Mouse (Mus musculus): Measurements from ENCODE around the gene Olfr55. TPM values are rescaled to one million over a fixed set of nuclear protein-coding genes. Genes with fewer than 3 reads are reported as not detected.
"Not testable (repeated sequence)": the region's sequence is repeated elsewhere in the genome, so short reads cannot be mapped to it uniquely, and the experiment has no call there.

Gene Olfr55
- total RNA-seq (2021), result not detected

GRCm38 (mm10) chr17:33168147-33168546 lies at the start of gene Olfr55:
Olfr55 (plus strand) TSS chr17:33168447.
- DNase-seq (ENCODE audit: low spot score in 2 of 2); intact Hi-C loops (cut with DNase I): not testable (repeated sequence)

- intact Hi-C loops (cut with DNase I), result no loop called here
- DNase-seq (ENCODE audit: low spot score in 2 of 2), result no peak
Measured at GRCm38 (mm10) chr17:33124546-33124945, 43.7 kb upstream of the Olfr55 start.

- intact Hi-C loops (cut with DNase I), result no loop called here
- peak in 1 of 2 experiments; percentile 30 for DNase-seq (ENCODE audit: low spot score in 2 of 2)
Measured at GRCm38 (mm10) chr17:33126257-33126656, 42.0 kb upstream of the Olfr55 start.

- intact Hi-C loops (cut with DNase I), result no loop called here
Measured at GRCm38 (mm10) chr17:33139261-33139820, 28.9 kb upstream of the Olfr55 start, which contains the start of gene Morc2b. Morc2b (minus strand) TSS chr17:33139683.

GRCm38 (mm10) chr17:33191002-33191401 lies 22.8 kb downstream of the Olfr55 start, which contains the start of gene Olfr239:
Olfr239 (plus strand) TSS chr17:33191302.
- DNase-seq (ENCODE audit: low spot score in 2 of 2); intact Hi-C loops (cut with DNase I): not testable (repeated sequence)

More at GRCm38 (mm10) chr17:33139261-33139820, 28.9 kb upstream of the Olfr55 start, which contains the start of gene Morc2b:
- DNase-seq (ENCODE audit: low spot score in 2 of 2), result no peak

GRCm38 (mm10) chr17:33221590-33221989 lies 53.3 kb downstream of the Olfr55 start, which contains the start of gene Olfr1564:
Olfr1564 (minus strand) TSS chr17:33221690.
- intact Hi-C loops (cut with DNase I), result no loop called here
- no peak for DNase-seq (ENCODE audit: low spot score in 2 of 2)

Other genes with a start within 250 kb of the Olfr55 start
- gene Cyp4f13, start 221.0 kb upstream of the Olfr55 start, total RNA-seq (2021), result 10 to 100 TPM; 14.8 to 20.8 TPM
- 1 to 10 TPM; 4.9 to 6.3 TPM for gene Zfp472, start 202.6 kb upstream of the Olfr55 start, total RNA-seq (2021)
- 10 to 100 TPM; 16.1 to 18.0 TPM for gene Zfp952, start 175.3 kb upstream of the Olfr55 start, total RNA-seq (2021)
- gene Zfp763, start 135.0 kb upstream of the Olfr55 start, total RNA-seq (2021), result 10 to 100 TPM; 19.0 to 24.6 TPM
- not detected for gene 4921501E09Rik, start 100.4 kb upstream of the Olfr55 start, total RNA-seq (2021)
- gene Zfp563, start 79.1 kb upstream of the Olfr55 start, total RNA-seq (2021), result 10 to 100 TPM; 17.5 to 19.5 TPM
- gene Morc2b, start 28.8 kb upstream of the Olfr55 start, total RNA-seq (2021), result 1 to 10 TPM; 2.8 to 3.0 TPM
- gene Olfr239, start 22.9 kb downstream of the Olfr55 start, total RNA-seq (2021), result not detected
- gene Olfr1564, start 53.2 kb downstream of the Olfr55 start, total RNA-seq (2021), result 1 to 10 TPM; 1.0 to 1.3 TPM
- gene Zfp955a, start 86.7 kb downstream of the Olfr55 start, total RNA-seq (2021), result 10 to 100 TPM; 13.5 to 14.3 TPM
- gene Olfr63, start 96.2 kb downstream of the Olfr55 start, total RNA-seq (2021), result not detected
- gene Zfp955b, start 121.1 kb downstream of the Olfr55 start, total RNA-seq (2021), result 10 to 100 TPM; 29.6 to 34.8 TPM
- 10 to 100 TPM; 16.6 to 20.0 TPM for gene Zfp81, start 190.4 kb downstream of the Olfr55 start, total RNA-seq (2021)
- 10 to 100 TPM; 11.2 to 13.2 TPM for gene Zfp101, start 226.2 kb downstream of the Olfr55 start, total RNA-seq (2021)